Mouse (Mus musculus) left cerebral cortex, postnatal 10 days (tissue): ENCODE measurements at regions not wholly inside any gene's neighbourhood (a gene's known extent, or its start where the extent isn't known, plus 50 kb on each side); places are given as distances from the start of the nearest gene placed in this dataset. TPM values are rescaled to one million over a fixed set of nuclear protein-coding genes. Genes with fewer than 3 reads are reported as not detected.
"Not testable (repeated sequence)": the region's sequence is repeated elsewhere in the genome, so short reads cannot be mapped to it uniquely, and the experiment has no call there.

ENCODE experiments used
- DNase-seq, 2 experiments: peaks; one replicate each; pipeline ENCODE4 v3.0.0; 2021 to 2022; ENCODE audit warnings: low spot score in 2 of 2, mixed read lengths in 1 of 2; ENCODE audit errors: extremely low spot score in 1 of 2
- intact Hi-C: fragments of 180-260 bp; cut with DNase I; formaldehyde crosslinking; loops from one replicate; pipeline ENCODE4 v1.15.1; 2025
- microRNA-seq: library from miRNA; unstranded; fragments of <30 nt; microRNA quantifications from one replicate; pipeline ENCODE4 v1.2.0, GENCODE M21; 2022

GRCm38 (mm10) chr19:18050353-18050752 lies 212.9 kb upstream of the Pcsk5 start:
- DNase-seq, result no peak

GRCm38 (mm10) chr19:18034225-18034624 lies 196.8 kb upstream of the Pcsk5 start:
- intact Hi-C loops, result no loop called here
- no peak for DNase-seq

More at GRCm38 (mm10) chr19:18050353-18050752, 212.9 kb upstream of the Pcsk5 start:
- intact Hi-C loops, result no loop called here

GRCm38 (mm10) chr19:18033599-18033998 lies 196.2 kb upstream of the Pcsk5 start:
- intact Hi-C loops, result no loop called here
- no peak for DNase-seq

- DNase-seq, result no peak
Measured at GRCm38 (mm10) chr19:18025877-18026276, 188.4 kb upstream of the Pcsk5 start.

GRCm38 (mm10) chr19:18020351-18020750 lies 182.9 kb upstream of the Pcsk5 start:
- intact Hi-C loops, result no loop called here
- no peak for DNase-seq

More at GRCm38 (mm10) chr19:18025877-18026276, 188.4 kb upstream of the Pcsk5 start:
- intact Hi-C loops, result no loop called here

- intact Hi-C loops, result no loop called here
- DNase-seq, result no peak
Measured at GRCm38 (mm10) chr19:18015371-18015770, 177.9 kb upstream of the Pcsk5 start.

- no peak for DNase-seq
- intact Hi-C loops, result no loop called here
Measured at GRCm38 (mm10) chr19:18012029-18012428, 174.6 kb upstream of the Pcsk5 start.

GRCm38 (mm10) chr19:17997561-17997960 lies 160.1 kb upstream of the Pcsk5 start:
- intact Hi-C loops, result no loop called here
- DNase-seq, result no peak

GRCm38 (mm10) chr19:17983416-17983815 lies 146.0 kb upstream of the Pcsk5 start:
- intact Hi-C loops, result no loop called here
- DNase-seq, result no peak

- intact Hi-C loops, result no loop called here
- no peak for DNase-seq
Measured at GRCm38 (mm10) chr19:17965566-17965965, 128.1 kb upstream of the Pcsk5 start.

GRCm38 (mm10) chr19:17958440-17958839 lies 121.0 kb upstream of the Pcsk5 start:
- DNase-seq, result no peak
- intact Hi-C loops, result no loop called here

- DNase-seq, result no peak
- intact Hi-C loops, result no loop called here
Measured at GRCm38 (mm10) chr19:17932665-17933064, 95.2 kb upstream of the Pcsk5 start.

GRCm38 (mm10) chr19:17927121-17927520 lies 89.7 kb upstream of the Pcsk5 start:
- intact Hi-C loops, DNase-seq: not testable (repeated sequence)

GRCm38 (mm10) chr19:17907579-17907978 lies 70.1 kb upstream of the Pcsk5 start:
- intact Hi-C loops, result no loop called here
- no peak for DNase-seq

GRCm38 (mm10) chr19:17904120-17904519 lies 66.7 kb upstream of the Pcsk5 start:
- DNase-seq, result no peak
- intact Hi-C loops, result no loop called here

GRCm38 (mm10) chr19:17892615-17893014 lies 55.2 kb upstream of the Pcsk5 start:
- DNase-seq, result no peak
- intact Hi-C loops, result no loop called here

Small RNA genes in the stretch of these regions (microRNA-seq; reads per million reads assigned to microRNA genes)
- not detected for gene Gm23061
